Mouse (Mus musculus) olfactory bulb, adult 2 months (tissue): Measurements from ENCODE around the gene Bicdl1. TPM values are rescaled to one million over a fixed set of nuclear protein-coding genes. Genes with fewer than 3 reads are reported as not detected.

Experiments
- H3K27ac ChIP-seq: fragments of 200-500 bp; 2 replicates; pipeline ENCODE4 v1.5.1; 2012; ENCODE audit warnings: low read depth, low read length; ENCODE audit not compliant: insufficient read depth
- H3K4me1 ChIP-seq: fragments of 200-500 bp; 2 replicates; pipeline ENCODE4 v1.6.1; 2012; ENCODE audit warnings: low read length; ENCODE audit not compliant: control insufficient read depth, insufficient read depth
- H3K4me3 ChIP-seq: fragments of 200-500 bp; 2 replicates; pipeline ENCODE4 v1.5.1; 2012; ENCODE audit warnings: mild to moderate bottlenecking, low read depth, low read length, moderate library complexity; ENCODE audit not compliant: insufficient read depth
- CTCF ChIP-seq: fragments of 200-500 bp; IDR thresholded peaks from 2 replicates; pipeline ENCODE4 v1.5.1; 2012; ENCODE audit warnings: low read depth, mild to moderate bottlenecking, low read length, moderate library complexity; ENCODE audit not compliant: insufficient read depth
- POLR2A ChIP-seq: fragments of 200-500 bp; IDR thresholded peaks from 2 replicates; pipeline ENCODE4 v1.6.1; 2012; ENCODE audit warnings: mild to moderate bottlenecking, low read depth, low read length, moderate library complexity; ENCODE audit not compliant: insufficient read depth
- WGBS: fragments of 180-500 bp; shearing (Covaris S2); methylation state at CpG from one replicate; pipeline ENCODE4 v1.1.7; 2018; 5-methylcytosine and 5-hydroxymethylcytosine counted together
- polyA plus RNA-seq: library from polyadenylated mRNA; stranded (reverse); fragments of >200 nt; gene quantifications from 2 replicates; pipeline ENCODE4 v1.2.4, GENCODE M21; 2012; ENCODE audit warnings: low replicate concordance; ENCODE audit not compliant: missing spikeins, insufficient read depth, insufficient read length

Gene Bicdl1
- polyA plus RNA-seq, 1 experiment, result not detected

- Histone ChIP-seq H3K4me3 (no peak overlapping the region), H3K4me1 (peaks cover 7% of the 10 kb centered on the region), H3K27ac (no peak overlapping the region)
- TF ChIP-seq CTCF (no peak), POLR2A (no peak)
- WGBS, result 83% methylated on average over 5 of the region's 5 CpGs
Observed at GRCm38 (mm10) chr5:115696811-115697210, 34.6 kb downstream of the Bicdl1 start.

DNA sequence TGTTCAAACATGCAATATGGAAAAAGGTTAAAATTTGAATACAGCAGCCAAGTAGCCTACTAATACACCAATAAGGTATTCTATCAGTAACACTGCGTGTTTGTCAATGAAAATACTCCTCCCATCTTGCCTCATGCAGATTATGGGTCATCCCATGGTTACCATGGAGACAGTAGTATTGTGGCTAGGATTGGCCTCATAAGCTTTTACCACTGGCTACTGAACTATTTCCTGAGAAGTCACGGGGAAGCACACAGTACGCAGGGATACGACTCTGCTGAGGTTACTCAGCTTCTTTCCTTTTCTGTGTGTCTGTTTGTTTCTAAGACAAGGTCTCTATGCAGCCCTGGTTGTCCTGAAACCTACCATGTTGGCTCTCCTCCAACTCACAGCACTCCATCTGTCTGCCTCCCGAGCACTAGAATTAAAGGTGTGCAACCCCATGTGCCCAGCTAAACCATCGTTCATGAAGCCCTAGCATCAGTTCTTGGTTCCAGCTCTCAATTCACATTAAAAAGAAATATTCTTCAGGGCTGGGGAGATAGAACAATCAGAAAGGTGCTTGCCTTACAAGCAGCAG, 36.1 kb downstream of the Bicdl1 start:
- peaks cover 6% of the 10 kb centered on the region for H3K4me1 ChIP-seq
- WGBS, result 74% methylated on average over 6 of the region's 6 CpGs
- H3K27ac ChIP-seq, result no peak overlapping the region
- H3K4me3 ChIP-seq, result no peak overlapping the region
- TF ChIP-seq CTCF, result no peak
- TF ChIP-seq POLR2A, result no peak

DNA sequence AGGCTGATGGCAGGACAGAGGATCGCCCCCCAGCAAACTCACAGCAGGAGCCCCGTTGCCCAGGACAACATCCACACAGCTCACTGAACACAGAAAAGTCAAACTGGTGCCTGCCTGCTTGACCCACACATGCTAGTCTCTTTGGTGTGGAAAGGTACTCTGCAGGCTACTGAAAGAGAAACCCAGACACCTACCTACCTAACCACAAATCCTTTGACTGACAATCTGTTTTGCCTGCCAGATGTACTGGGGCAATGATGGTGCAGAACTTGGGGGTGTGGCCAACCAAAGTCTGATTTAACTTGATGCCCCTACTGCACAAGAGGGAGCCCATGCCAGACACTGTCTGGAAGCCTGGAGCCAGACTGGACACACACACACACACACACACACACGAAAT, 38.1 kb downstream of the Bicdl1 start:
- Histone ChIP-seq H3K4me1 (0 out of 2 replicates have a peak, but pooled peaks cover 3% of the 10 kb centered on the region), H3K27ac (no peak overlapping the region), H3K4me3 (no peak overlapping the region)
- WGBS, result 65% methylated on average over 3 of the region's 3 CpGs
- TF ChIP-seq CTCF (no peak), POLR2A (no peak)

DNA sequence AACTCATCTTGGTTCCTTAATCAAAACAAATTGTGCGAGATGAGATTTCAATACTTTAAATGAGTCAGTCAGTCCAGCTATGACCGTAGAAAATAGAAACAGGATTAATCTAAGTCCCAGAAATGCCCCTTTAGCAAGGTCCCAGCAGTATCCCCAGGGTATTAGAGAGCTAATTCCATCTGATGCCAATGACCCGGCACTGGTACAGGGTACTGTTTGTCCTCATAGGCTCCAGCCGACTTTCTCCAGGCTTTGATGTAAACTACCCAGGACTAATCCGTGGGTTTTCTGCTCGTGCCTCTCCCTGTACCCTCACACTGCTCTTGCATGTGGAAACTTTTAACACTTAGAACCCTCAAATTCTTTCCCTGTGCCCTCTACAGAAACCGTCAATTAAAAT, 44.7 kb downstream of the Bicdl1 start:
- no peak overlapping the region for H3K27ac ChIP-seq
- TF ChIP-seq POLR2A, result no peak
- no peak for TF ChIP-seq CTCF
- H3K4me3 ChIP-seq, result no peak overlapping the region
- H3K4me1 ChIP-seq, result peaks cover 2% of the 10 kb centered on the region; the same call in 1 of the 2 replicates
- WGBS, result 64% methylated on average over 7 of the region's 7 CpGs

GRCm38 (mm10) chr5:115685126-115685525, 46.3 kb downstream of the Bicdl1 start:
- 92% methylated on average over 10 of the region's 10 CpGs for WGBS
- H3K4me1 ChIP-seq, result peaks cover 2% of the 10 kb centered on the region; the same call in 1 of the 2 replicates
- H3K4me3 ChIP-seq, result no peak overlapping the region
- H3K27ac ChIP-seq, result no peak overlapping the region
- TF ChIP-seq POLR2A, result no peak
- TF ChIP-seq CTCF, result no peak

- TF ChIP-seq CTCF, result no peak
- no peak for TF ChIP-seq POLR2A
- WGBS, result 73% methylated on average over 8 of the region's 8 CpGs
- no peak overlapping the region for H3K27ac ChIP-seq
- peaks cover 8% of the 10 kb centered on the region for H3K4me1 ChIP-seq
- no peak overlapping the region for H3K4me3 ChIP-seq
Observed at GRCm38 (mm10) chr5:115671846-115672245, 59.6 kb downstream of the Bicdl1 start.

DNA sequence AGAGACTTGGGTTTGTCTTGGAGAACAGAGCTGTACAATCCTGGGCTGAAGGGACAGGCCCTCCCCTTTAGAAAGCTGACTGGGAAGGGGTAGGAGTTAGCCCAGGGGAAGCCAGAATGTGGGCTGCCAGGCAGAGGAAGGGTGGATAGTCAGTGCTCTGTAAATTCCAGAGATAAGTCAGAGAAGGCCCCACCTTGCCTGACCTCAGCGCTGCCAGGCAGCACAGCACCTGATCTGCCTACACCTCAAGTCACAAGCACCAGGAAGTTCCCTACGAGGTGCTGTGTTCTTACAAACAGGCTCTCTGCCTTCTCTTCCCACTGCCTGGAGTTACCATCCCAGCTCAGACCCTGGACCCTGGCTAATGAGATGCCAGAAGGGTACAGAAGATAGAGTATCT, 61.0 kb downstream of the Bicdl1 start:
- TF ChIP-seq CTCF (no peak), POLR2A (no peak)
- H3K27ac ChIP-seq, result no peak overlapping the region
- no peak overlapping the region for H3K4me3 ChIP-seq
- 89% methylated on average over 2 of the region's 2 CpGs for WGBS
- peaks cover 13% of the 10 kb centered on the region for H3K4me1 ChIP-seq

DNA sequence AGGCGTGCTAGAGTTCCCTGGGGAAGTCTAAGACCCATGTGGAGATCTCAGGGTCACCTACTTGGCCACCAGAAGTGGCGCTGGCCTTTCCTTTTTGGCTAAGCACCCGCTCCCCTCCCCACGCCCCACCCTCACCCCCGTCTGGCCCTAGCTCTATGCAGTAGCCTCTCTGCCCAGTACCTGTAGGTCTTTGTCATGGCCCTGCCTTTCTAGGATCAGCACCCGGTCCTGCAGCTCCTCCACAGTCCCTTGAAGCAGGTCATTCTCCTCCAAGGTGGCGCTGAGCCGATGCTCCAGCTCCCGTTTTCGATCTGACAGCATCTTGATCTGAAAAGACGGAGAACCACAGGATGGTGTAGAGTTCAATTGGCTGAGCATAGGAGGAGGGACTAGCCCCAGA, 61.4 kb downstream of the Bicdl1 start:
- no peak overlapping the region for H3K4me3 ChIP-seq
- 95% methylated on average over 11 of the region's 11 CpGs for WGBS
- H3K4me1 ChIP-seq, result peaks cover 12% of the 10 kb centered on the region
- H3K27ac ChIP-seq, result no peak overlapping the region
- TF ChIP-seq POLR2A, result no peak
- no peak for TF ChIP-seq CTCF

- WGBS, result 90% methylated on average over 12 of the region's 12 CpGs
- TF ChIP-seq CTCF (no peak), POLR2A (no peak)
- Histone ChIP-seq H3K4me1 (peaks cover 8% of the 10 kb centered on the region), H3K27ac (no peak overlapping the region), H3K4me3 (no peak overlapping the region)
Observed at GRCm38 (mm10) chr5:115668986-115669385, 62.4 kb downstream of the Bicdl1 start.

DNA sequence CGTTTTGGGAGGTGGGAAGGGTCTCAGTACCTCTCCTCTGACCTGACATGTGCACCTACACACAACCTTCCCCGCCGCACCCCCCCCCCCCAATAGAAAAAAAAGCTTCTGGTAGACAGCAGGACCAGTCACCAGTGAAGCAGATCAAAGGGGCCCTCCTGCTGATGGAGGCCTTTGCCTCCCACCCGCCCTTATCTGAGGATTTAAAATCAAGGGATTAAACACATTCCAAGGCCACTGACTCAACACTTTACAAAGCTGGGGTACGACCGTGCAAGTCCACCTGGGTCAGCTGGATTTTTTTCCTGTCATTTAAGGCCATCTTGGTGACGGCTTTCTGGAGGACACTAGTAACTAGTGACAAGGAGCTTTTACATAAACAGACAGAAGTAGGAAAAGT, 63.5 kb downstream of the Bicdl1 start:
- Histone ChIP-seq H3K27ac (no peak overlapping the region), H3K4me3 (no peak overlapping the region), H3K4me1 (peaks cover 8% of the 10 kb centered on the region)
- WGBS, result 66% methylated on average over 7 of the region's 7 CpGs
- TF ChIP-seq POLR2A (no peak), CTCF (no peak)
